Mouse (Mus musculus) stomach, embryonic 15.5 days (tissue): Measurements from ENCODE around the gene Dnhd1. TPM values are rescaled to one million over a fixed set of nuclear protein-coding genes. Genes with fewer than 3 reads are reported as not detected.
A peak's percentile ranks its signal among the peaks of the same experiment; 100 is the strongest.
"Not testable (repeated sequence)": the region's sequence is repeated elsewhere in the genome, so short reads cannot be mapped to it uniquely, and the experiment has no call there.

ENCODE experiments used
- ATAC-seq: fragments of 200-750 bp; cut with Nextera tagmentation; 2 replicates; pipeline ENCODE4 v1.8.0; 2017; ENCODE audit warnings: low read depth, moderate number of reproducible peaks, moderate TSS enrichment; ENCODE audit not compliant: insufficient read depth, low FRiP score
- H3K27ac ChIP-seq: fragments of 300-500 bp; sonication (generic); 2 replicates; pipeline ENCODE4 v1.5.1; 2015; ENCODE audit warnings: mild to moderate bottlenecking, inconsistent platforms
- H3K27me3 ChIP-seq: fragments of 300-500 bp; sonication (generic); replicated peaks from 2 replicates; pipeline ENCODE4 v1.6.1; 2015; ENCODE audit warnings: inconsistent platforms
- H3K36me3 ChIP-seq: fragments of 300-500 bp; sonication (generic); 2 replicates; pipeline ENCODE4 v1.6.1; 2015; ENCODE audit warnings: inconsistent platforms
- H3K4me1 ChIP-seq: fragments of 300-500 bp; sonication (generic); 2 replicates; pipeline ENCODE4 v1.6.1; 2015; ENCODE audit warnings: inconsistent platforms
- H3K4me2 ChIP-seq: fragments of 300-500 bp; sonication (generic); 2 replicates; pipeline ENCODE4 v1.6.1; 2015; ENCODE audit warnings: mild to moderate bottlenecking, inconsistent platforms
- H3K4me3 ChIP-seq: fragments of 300-500 bp; sonication (generic); replicated peaks from 2 replicates; pipeline ENCODE4 v1.5.1; 2015; ENCODE audit warnings: inconsistent platforms
- H3K9ac ChIP-seq: fragments of 300-500 bp; sonication (generic); 2 replicates; pipeline ENCODE4 v1.6.1; 2015; ENCODE audit warnings: inconsistent platforms
- H3K9me3 ChIP-seq: fragments of 300-500 bp; sonication (generic); 2 replicates; pipeline ENCODE4 v1.6.1; 2016; ENCODE audit warnings: inconsistent platforms
- WGBS: fragments of 180-500 bp; shearing (Covaris S2); methylation state at CpG from one replicate; pipeline ENCODE4 v1.1.7; 2015; 5-methylcytosine and 5-hydroxymethylcytosine counted together
- polyA plus RNA-seq: library from polyadenylated mRNA; unstranded; fragments of >200 nt; fragmentation: Nextera tagmentation; extraction: Ambion mirVana; gene quantifications from 2 replicates; pipeline ENCODE4 v1.2.1, GENCODE M21; 2015

The Dnhd1 gene
- polyA plus RNA-seq, 1 experiment from 2014 or later, result 0.95 TPM

DNA sequence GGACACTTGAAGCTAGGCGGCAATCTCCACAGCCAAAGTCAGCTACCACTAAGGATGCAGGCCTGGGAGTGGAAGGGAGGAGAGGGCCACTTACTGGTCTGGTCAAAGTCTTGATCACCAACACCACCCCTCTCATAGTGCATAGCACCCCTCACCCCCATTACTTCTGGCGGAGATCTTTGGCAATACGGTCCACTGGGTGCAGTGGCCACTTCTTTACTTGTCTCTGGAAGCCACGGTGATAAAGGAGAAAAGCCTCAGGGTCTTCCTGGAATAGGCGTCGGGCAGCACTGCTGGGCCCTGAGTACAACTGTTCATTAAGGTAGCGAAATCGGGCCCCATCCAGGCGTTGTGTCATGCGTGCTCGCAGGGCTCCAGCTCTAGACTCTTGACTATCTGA, 83.2 kb downstream of the Dnhd1 start:
- no peaks in the 10 kb centered on the region for H3K27me3 ChIP-seq
- WGBS, result 93% methylated on average over 11 of the region's 11 CpGs
- H3K4me3 ChIP-seq, result no peak overlapping the region
- no peak overlapping the region for H3K27ac ChIP-seq
- H3K9ac ChIP-seq, result no peak overlapping the region
- no peak for ATAC-seq
- H3K4me2 ChIP-seq, result no peak overlapping the region
- peaks cover 11% of the 10 kb centered on the region; the same call in 1 of the 2 replicates for H3K4me1 ChIP-seq
- H3K9me3 ChIP-seq, result no peaks in the 10 kb centered on the region
- peaks cover 31% of the 10 kb centered on the region for H3K36me3 ChIP-seq

DNA sequence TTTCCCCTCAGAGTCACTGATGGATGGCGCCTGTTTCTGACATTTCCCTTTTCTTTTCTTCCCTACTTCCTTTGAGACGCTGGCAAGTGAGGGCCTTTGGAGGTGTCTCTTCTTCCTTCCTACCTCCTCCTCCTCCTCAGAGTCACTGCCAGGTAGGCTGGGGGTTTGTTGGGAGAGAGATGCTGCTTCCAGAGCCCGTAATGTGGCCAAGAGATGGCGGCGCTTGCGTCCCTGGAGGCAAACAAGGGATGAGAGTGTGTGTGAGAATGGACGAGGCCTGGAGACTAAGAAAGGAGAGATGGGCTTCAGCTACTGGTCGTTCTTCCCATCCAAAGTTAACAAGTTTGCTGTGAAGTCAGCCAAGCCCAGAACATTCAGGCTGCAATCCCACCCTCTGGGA, 84.2 kb downstream of the Dnhd1 start:
- 84% methylated on average over 8 of the region's 8 CpGs for WGBS
- Histone ChIP-seq H3K36me3 (peaks cover 27% of the 10 kb centered on the region), H3K4me3 (no peak overlapping the region)

DNA sequence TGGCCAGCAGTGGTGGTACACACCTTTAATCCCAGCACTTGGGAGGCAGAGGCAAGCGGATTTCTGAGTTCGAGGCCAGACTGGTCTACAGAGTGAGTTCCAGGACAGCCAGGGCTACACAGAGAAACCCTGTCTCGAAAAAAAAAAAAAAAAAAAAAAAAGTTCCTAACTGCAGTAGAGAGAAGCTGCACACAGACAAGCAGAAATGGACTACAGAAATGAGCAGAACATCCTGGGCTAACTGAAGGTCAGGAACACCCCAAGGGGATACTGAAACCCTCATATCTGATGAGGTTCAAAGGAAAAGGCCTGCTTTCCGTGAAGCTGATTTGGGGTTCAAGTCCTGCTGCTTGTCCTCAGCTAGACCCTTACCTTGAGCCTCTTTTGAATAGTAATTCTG, 84.8 kb downstream of the Dnhd1 start:
- 47% methylated on average over 4 of the region's 4 CpGs for WGBS
- Histone ChIP-seq H3K4me2 (peak overlapping the region; percentile 68), H3K27ac (peak overlapping the region; percentile 89; the same call in 1 of the 2 replicates), H3K36me3 (peaks cover 26% of the 10 kb centered on the region), H3K9ac (peak overlapping the region; percentile 88), H3K4me1 (peaks cover 14% of the 10 kb centered on the region; the same call in 1 of the 2 replicates), H3K4me3 (peak overlapping the region; percentile 77)
- not testable (repeated sequence) for ATAC-seq, H3K27me3 ChIP-seq, H3K9me3 ChIP-seq

More for the DNA sequence above, 84.2 kb downstream of the Dnhd1 start:
- Histone ChIP-seq H3K27ac (no peak overlapping the region), H3K4me2 (0 out of 2 replicates have a peak overlapping the region, but pooled peaks have one; percentile 68), H3K9ac (no peak overlapping the region), H3K4me1 (peaks cover 14% of the 10 kb centered on the region; the same call in 1 of the 2 replicates), H3K27me3 (no peaks in the 10 kb centered on the region), H3K9me3 (no peaks in the 10 kb centered on the region)
- ATAC-seq, result no peak

GRCm38 (mm10) chr7:105736264-105736901, 85.8 kb downstream of the Dnhd1 start, which contains the start of gene Ilk:
Ilk (plus strand) TSS chr7:105736592.
- ATAC-seq, result peak; percentile 99
- under 1% methylated on average over 62 of the region's 62 CpGs for WGBS
- H3K36me3 ChIP-seq, result peaks cover 35% of the 10 kb centered on the region
- H3K4me3 ChIP-seq, result peak within 1 kb of the TSS; percentile 77
- no peaks in the 10 kb centered on the region for H3K27me3 ChIP-seq
- H3K4me1 ChIP-seq, result peaks cover 14% of the 10 kb centered on the region; the same call in 1 of the 2 replicates
- H3K9me3 ChIP-seq, result no peaks in the 10 kb centered on the region
- H3K27ac ChIP-seq, result peak within 1 kb of the TSS; percentile 89
- peak within 1 kb of the TSS; percentile 68 for H3K4me2 ChIP-seq
- peak within 1 kb of the TSS; percentile 88 for H3K9ac ChIP-seq

DNA sequence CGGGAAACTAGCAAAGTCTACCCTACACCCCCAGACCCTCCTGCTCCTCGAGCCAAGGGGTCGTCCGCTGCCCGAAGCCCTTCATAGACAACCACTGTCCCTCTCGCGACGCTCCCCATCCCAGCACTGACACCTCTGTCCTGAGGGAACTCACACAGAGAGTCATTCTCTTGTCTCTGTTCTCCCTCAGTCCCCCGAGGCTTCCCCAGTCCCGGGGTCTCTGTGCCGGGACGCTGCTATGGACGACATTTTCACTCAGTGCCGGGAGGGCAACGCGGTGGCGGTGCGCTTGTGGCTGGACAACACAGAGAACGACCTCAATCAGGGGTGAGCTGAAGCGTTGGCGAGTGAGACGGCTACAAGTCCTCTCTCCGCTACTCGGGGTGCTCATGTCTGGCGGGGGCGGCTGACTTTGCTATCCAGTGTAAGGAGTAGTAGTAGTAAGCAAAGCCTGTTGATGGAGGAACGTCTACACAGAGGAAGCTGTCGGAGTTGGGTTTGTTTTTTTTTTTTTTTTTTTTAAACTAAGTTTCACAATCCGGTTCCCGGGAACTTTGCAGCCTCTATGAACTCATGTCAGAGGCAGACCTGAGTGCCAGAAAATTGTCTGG, 86.4 kb downstream of the Dnhd1 start, which contains the start of gene Rrp8:
Gene Rrp8, minus strand, starts transcription at position 475 of the 611 bp plus-strand sequence.
- peak within 1 kb of the TSS; percentile 77 for H3K4me3 ChIP-seq
- under 1% methylated on average over 30 of the region's 30 CpGs for WGBS
- H3K27me3 ChIP-seq, result no peaks in the 10 kb centered on the region
- no peaks in the 10 kb centered on the region for H3K9me3 ChIP-seq
- H3K4me2 ChIP-seq, result peak within 1 kb of the TSS; percentile 68
- H3K27ac ChIP-seq, result peak within 1 kb of the TSS; percentile 96
- peak; percentile 3; the same call in 1 of the 2 replicates for ATAC-seq
- H3K36me3 ChIP-seq, result peaks cover 37% of the 10 kb centered on the region
- H3K9ac ChIP-seq, result peak within 1 kb of the TSS; percentile 88
- H3K4me1 ChIP-seq, result peaks cover 14% of the 10 kb centered on the region; the same call in 1 of the 2 replicates

- ATAC-seq, result no peak
- H3K9ac ChIP-seq, result peak overlapping the region; percentile 88
- H3K4me1 ChIP-seq, result peaks cover 16% of the 10 kb centered on the region; the same call in 1 of the 2 replicates
- H3K4me2 ChIP-seq, result peak overlapping the region; percentile 68
- peak overlapping the region; percentile 77 for H3K4me3 ChIP-seq
- peaks cover 38% of the 10 kb centered on the region for H3K36me3 ChIP-seq
- no peaks in the 10 kb centered on the region for H3K27me3 ChIP-seq
- peak overlapping the region; percentile 89; the same call in 1 of the 2 replicates for H3K27ac ChIP-seq
- 19% methylated on average over 3 of the region's 3 CpGs for WGBS
- no peaks in the 10 kb centered on the region for H3K9me3 ChIP-seq
Observed at GRCm38 (mm10) chr7:105737648-105738047, 87.0 kb downstream of the Dnhd1 start.

- WGBS, result 68% methylated on average over 2 of the region's 2 CpGs
- peaks cover 22% of the 10 kb centered on the region for H3K4me1 ChIP-seq
- H3K9me3 ChIP-seq, result no peaks in the 10 kb centered on the region
- peak overlapping the region; percentile 68 for H3K4me2 ChIP-seq
- H3K27ac ChIP-seq, result peak overlapping the region; percentile 96
- no peak for ATAC-seq
- H3K9ac ChIP-seq, result no peak overlapping the region
- H3K4me3 ChIP-seq, result peak overlapping the region; percentile 77; the same call in 1 of the 2 replicates
- H3K36me3 ChIP-seq, result peaks cover 31% of the 10 kb centered on the region
- no peaks in the 10 kb centered on the region for H3K27me3 ChIP-seq
Observed at GRCm38 (mm10) chr7:105738286-105738685, 87.7 kb downstream of the Dnhd1 start.

- peak overlapping the region; percentile 16 for H3K9ac ChIP-seq
- peaks cover 25% of the 10 kb centered on the region for H3K36me3 ChIP-seq
- no peaks in the 10 kb centered on the region for H3K27me3 ChIP-seq
- H3K9me3 ChIP-seq, result no peaks in the 10 kb centered on the region
- 18% methylated on average over 3 of the region's 3 CpGs for WGBS
- H3K4me2 ChIP-seq, result peak overlapping the region; percentile 68
- H3K27ac ChIP-seq, result peak overlapping the region; percentile 96
- peak overlapping the region; percentile 77 for H3K4me3 ChIP-seq
- H3K4me1 ChIP-seq, result peaks cover 22% of the 10 kb centered on the region
- ATAC-seq, result peak; percentile 51; the same call in 1 of the 2 replicates
Observed at GRCm38 (mm10) chr7:105738948-105739347, 88.3 kb downstream of the Dnhd1 start.

DNA sequence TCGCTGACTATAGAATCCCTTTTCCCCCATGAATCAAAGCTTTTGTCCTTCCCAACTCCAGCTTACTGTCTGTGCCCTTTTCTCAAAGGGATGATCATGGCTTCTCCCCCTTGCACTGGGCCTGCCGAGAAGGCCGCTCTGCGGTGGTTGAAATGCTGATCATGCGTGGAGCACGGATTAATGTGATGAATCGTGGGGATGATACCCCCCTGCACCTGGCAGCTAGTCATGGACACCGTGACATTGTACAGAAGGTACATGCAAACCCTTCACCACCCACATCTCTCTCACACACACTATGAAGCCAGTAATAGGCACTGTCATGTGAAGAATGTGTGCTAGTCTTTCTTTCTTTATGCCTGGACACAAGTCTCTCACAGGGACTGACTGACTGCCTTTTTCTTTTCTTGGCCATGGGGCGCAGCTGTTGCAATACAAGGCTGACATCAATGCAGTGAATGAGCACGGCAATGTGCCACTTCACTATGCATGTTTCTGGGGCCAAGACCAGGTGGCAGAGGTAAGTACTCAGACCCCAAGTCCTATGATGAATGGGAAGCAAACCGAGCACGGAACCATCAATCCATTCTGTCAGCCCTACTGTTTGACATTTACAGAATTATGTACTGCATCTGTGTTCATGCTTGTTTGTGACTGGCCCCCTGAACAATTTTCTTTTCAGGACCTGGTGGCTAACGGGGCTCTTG, 89.6 kb downstream of the Dnhd1 start:
- peaks cover 20% of the 10 kb centered on the region for H3K36me3 ChIP-seq
- no peak for ATAC-seq
- H3K4me1 ChIP-seq, result peaks cover 16% of the 10 kb centered on the region
- H3K27ac ChIP-seq, result no peak overlapping the region
- H3K27me3 ChIP-seq, result no peaks in the 10 kb centered on the region
- no peak overlapping the region for H3K9ac ChIP-seq
- no peak overlapping the region for H3K4me2 ChIP-seq
- 87% methylated on average over 13 of the region's 13 CpGs for WGBS
- no peaks in the 10 kb centered on the region for H3K9me3 ChIP-seq
- H3K4me3 ChIP-seq, result no peak overlapping the region

- ATAC-seq, result no peak
Observed at GRCm38 (mm10) chr7:105740851-105741250, 90.2 kb downstream of the Dnhd1 start.

DNA sequence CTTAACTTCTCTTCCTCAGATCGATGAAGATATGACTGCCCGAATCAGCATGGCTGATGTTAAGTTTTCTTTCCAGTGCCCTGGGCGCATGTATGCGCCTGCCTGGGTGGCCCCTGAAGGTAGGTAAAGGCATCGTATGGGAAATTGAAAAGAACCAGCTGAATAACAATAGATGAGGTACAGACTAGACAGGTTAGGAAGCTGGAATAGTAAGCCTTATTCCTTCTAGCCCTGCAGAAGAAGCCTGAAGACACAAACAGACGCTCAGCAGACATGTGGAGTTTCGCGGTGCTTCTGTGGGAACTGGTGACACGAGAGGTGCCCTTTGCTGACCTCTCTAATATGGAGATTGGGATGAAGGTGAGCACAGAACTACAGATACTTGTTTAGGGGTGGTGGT, 91.4 kb downstream of the Dnhd1 start:
- Histone ChIP-seq H3K4me2 (no peak overlapping the region), H3K27me3 (no peaks in the 10 kb centered on the region), H3K9me3 (no peaks in the 10 kb centered on the region), H3K4me1 (peaks cover 16% of the 10 kb centered on the region), H3K9ac (no peak overlapping the region), H3K4me3 (no peak overlapping the region), H3K36me3 (peaks cover 24% of the 10 kb centered on the region), H3K27ac (no peak overlapping the region)
- 92% methylated on average over 9 of the region's 9 CpGs for WGBS
- ATAC-seq, result no peak

More at GRCm38 (mm10) chr7:105740851-105741250, 90.2 kb downstream of the Dnhd1 start:
- Histone ChIP-seq H3K4me3 (no peak overlapping the region), H3K9ac (no peak overlapping the region), H3K36me3 (peaks cover 20% of the 10 kb centered on the region), H3K27ac (no peak overlapping the region), H3K27me3 (no peaks in the 10 kb centered on the region), H3K4me1 (peaks cover 16% of the 10 kb centered on the region), H3K4me2 (no peak overlapping the region), H3K9me3 (no peaks in the 10 kb centered on the region)
- 69% methylated on average over 6 of the region's 6 CpGs for WGBS
